In the genomic region with DNA sequence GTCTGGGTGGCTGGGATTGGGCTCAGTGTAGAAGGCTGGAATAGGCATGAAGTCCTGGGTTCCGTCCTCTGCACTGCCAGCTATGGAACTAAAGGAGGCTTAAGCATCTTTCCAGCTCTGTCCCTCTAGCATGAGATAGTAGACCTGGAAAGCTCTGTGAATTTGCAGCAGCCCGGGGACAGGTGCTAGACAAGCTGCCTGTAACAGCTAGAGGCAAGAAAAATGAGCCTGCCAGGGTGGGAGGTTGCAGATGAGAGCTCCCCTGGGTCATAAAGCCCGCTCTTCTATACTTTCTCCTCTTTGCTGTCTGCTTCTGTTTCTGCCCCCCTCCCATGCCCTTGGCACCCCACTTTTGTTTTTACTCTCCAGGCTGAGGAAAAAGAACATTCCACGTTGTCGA, we compare ENCODE assay signal across 30 mouse cellular contexts. TPM values are rescaled to one million over a fixed set of nuclear protein-coding genes. Genes with fewer than 3 reads are reported as not detected.
DNase-seq lines count a peak whose midpoint lies in the region; ATAC-seq lines count a peak whose summit lies in the region.
"Had no signal": no experiment of that assay in that cellular context is flagged by ENCODE, and none has a peak within 500 bp of the region (broad histone marks: within the 10 kb centered on the region; RNA-seq: fewer than 3 reads in every experiment).

No protein-coding gene starts in this region.

- H3K9ac ChIP-seq in forebrain, embryonic 13.5 days: no peak overlapping the region
- H3K9ac ChIP-seq: embryonic facial prominence, embryonic 12.5 days; hindbrain, embryonic 12.5 days; intestine, embryonic 15.5 days; limb, embryonic 12.5 days; liver, embryonic 15.5 days; lung, embryonic 14.5 days had no signal

- peak; percentile 41; the same call in 1 of the 2 replicates for ATAC-seq in forebrain, embryonic 13.5 days
- ATAC-seq: hindbrain, postnatal 0 days; intestine, embryonic 15.5 days had no signal

- no peaks in the 10 kb centered on the region for H3K9me3 ChIP-seq in forebrain, embryonic 13.5 days (replicated peaks)
- H3K9me3 ChIP-seq in forebrain, embryonic 10.5 days: no peaks in the 10 kb centered on the region
- H3K9me3 ChIP-seq: embryonic facial prominence, embryonic 12.5 days; G1E; hindbrain, embryonic 12.5 days; intestine, embryonic 15.5 days; limb, embryonic 12.5 days; liver, embryonic 15.5 days had no signal

- no peak overlapping the region for H3K4me3 ChIP-seq in forebrain, embryonic 13.5 days
- H3K4me3 ChIP-seq in forebrain, embryonic 10.5 days: no peak overlapping the region
- H3K4me3 ChIP-seq: embryonic facial prominence, embryonic 12.5 days; hindbrain, embryonic 12.5 days; intestine, embryonic 15.5 days; limb, embryonic 12.5 days; liver, embryonic 15.5 days had no signal

- no peak overlapping the region for H3K4me2 ChIP-seq in forebrain, embryonic 13.5 days
- H3K4me2 ChIP-seq: embryonic facial prominence, embryonic 12.5 days; heart, embryonic 11.5 days; hindbrain, embryonic 12.5 days; intestine, embryonic 15.5 days; limb, embryonic 12.5 days; liver, embryonic 15.5 days; lung, embryonic 14.5 days had no signal

- H3K27ac ChIP-seq in forebrain, embryonic 13.5 days: no peak overlapping the region
- H3K27ac ChIP-seq in forebrain, embryonic 10.5 days: no peak overlapping the region; the same call in 1 of the 2 replicates
- H3K27ac ChIP-seq: embryonic facial prominence, embryonic 12.5 days; hindbrain, embryonic 12.5 days; hindbrain, postnatal 0 days; intestine, embryonic 15.5 days; kidney, postnatal 0 days; limb, embryonic 12.5 days; liver, embryonic 15.5 days had no signal

- 65% methylated on average over 5 of the region's 5 CpGs for WGBS in forebrain, embryonic 13.5 days
- 77% methylated on average over 5 of the region's 5 CpGs for WGBS in forebrain, embryonic 10.5 days

- 0 out of 2 replicates have a peak, but pooled peaks cover 2% of the 10 kb centered on the region for H3K27me3 ChIP-seq in forebrain, embryonic 13.5 days
- H3K27me3 ChIP-seq in forebrain, embryonic 10.5 days (ENCODE audit: poor library complexity, severe bottlenecking): peaks cover 47% of the 10 kb centered on the region
- H3K27me3 ChIP-seq: intestine, embryonic 15.5 days had no signal

- no peaks in the 10 kb centered on the region for H3K36me3 ChIP-seq in forebrain, embryonic 13.5 days (ENCODE audit: poor library complexity, severe bottlenecking)
- no peaks in the 10 kb centered on the region for H3K36me3 ChIP-seq in forebrain, embryonic 10.5 days (replicated peaks)
- H3K36me3 ChIP-seq: embryonic facial prominence, embryonic 12.5 days; G1E; hindbrain, embryonic 12.5 days; intestine, embryonic 15.5 days; limb, embryonic 12.5 days; liver, embryonic 15.5 days had no signal

- no peak for DNase-seq in forebrain, embryonic 10.5 days (ENCODE audit: extremely low spot score, low spot score)
- DNase-seq in gastrocnemius, postnatal 14 days: peak; percentile 47
- no peak for DNase-seq in gastrocnemius, adult 8-10 months (ENCODE audit: low spot score in 2 of 2)
- DNase-seq in brain, adult 2 months (ENCODE audit: low read depth, low spot score): peak; percentile 79
- peak; percentile 46 for DNase-seq in skeletal muscle tissue, adult 2 months (ENCODE audit: low read depth, low spot score)
- DNase-seq in layer of hippocampus, postnatal 14 days (ENCODE audit: low spot score in 2 of 2): no peak
- DNase-seq: adrenal gland, adult 8-10 months; cerebellum, adult 11 months; cerebellum, adult 9-10 months; cerebellum, postnatal 36 days; heart, adult 18-20 months; heart, postnatal 36 days; kidney, adult 2 months; kidney, postnatal 4 days; layer of hippocampus, postnatal 36 days; lung, embryonic 14.5 days; lung, postnatal 14 days; midbrain, embryonic 14.5 days; retina, postnatal 1 day; thymus, postnatal 25 days had no signal

- intact Hi-C loops in gastrocnemius, postnatal 14 days (cut with DNase I; ENCODE audit: low total_unique reads): no loop called here

- peaks cover 33% of the 10 kb centered on the region for H3K4me1 ChIP-seq in forebrain, embryonic 13.5 days
- H3K4me1 ChIP-seq in forebrain, embryonic 10.5 days: peaks cover 44% of the 10 kb centered on the region
- H3K4me1 ChIP-seq: liver, embryonic 15.5 days had no signal

RNA-seq across cellular contexts. Expression of a gene that starts 7.0 kb away (rescaled TPM):
- 64.8 and 70.7 TPM in 2 replicates for polyA plus RNA-seq in forebrain, embryonic 13.5 days (2015; fragmentation: Nextera tagmentation; extraction: Ambion mirVana)
- 68.0 and 72.6 TPM in 2 replicates for polyA plus RNA-seq in forebrain, embryonic 10.5 days (2016; fragmentation: Nextera tagmentation; extraction: Ambion mirVana)
- total RNA-seq in gastrocnemius, postnatal 14 days (2021): 10 to 100 TPM; 75.4 to 80.1 TPM
- 10 to 100 TPM; 55.1 to 62.3 (median 58.3) TPM for total RNA-seq in gastrocnemius, adult 8-10 months (2022)
- 10 to 100 TPM; 35.6 to 37.2 TPM for total RNA-seq in layer of hippocampus, postnatal 14 days (2021)

RNA-seq across cellular contexts. Expression of a gene that starts 46.2 kb away (rescaled TPM):
- 7.0 and 8.5 TPM in 2 replicates for polyA plus RNA-seq in forebrain, embryonic 13.5 days (2015; fragmentation: Nextera tagmentation; extraction: Ambion mirVana)
- polyA plus RNA-seq in forebrain, embryonic 10.5 days (2016; fragmentation: Nextera tagmentation; extraction: Ambion mirVana): 1.9 and 3.3 TPM in 2 replicates
- 10 to 100 TPM; 65.3 to 75.4 TPM for total RNA-seq in gastrocnemius, postnatal 14 days (2021)
- 10 to 100 TPM; 41.5 to 51.2 (median 49.4) TPM for total RNA-seq in gastrocnemius, adult 8-10 months (2022)
- total RNA-seq in layer of hippocampus, postnatal 14 days (2021): 10 to 100 TPM; 39.0 to 42.9 TPM
- polyA plus RNA-seq: G1E had no signal

Comparison
In these comparisons a context has a peak if more than half of its experiments do, and no peak if none do; other contexts are left out.
1. DNase-seq: peak in gastrocnemius, postnatal 14 days (single experiment), brain, adult 2 months (single experiment) and skeletal muscle tissue, adult 2 months (single experiment); none in forebrain, embryonic 10.5 days (single experiment), gastrocnemius, adult 8-10 months (0 of 2) and layer of hippocampus, postnatal 14 days (0 of 2).